Mouse (Mus musculus) lung, postnatal 0 days (tissue): ENCODE data around the gene Ccdc34. TPM values are rescaled to one million over a fixed set of nuclear protein-coding genes. Genes with fewer than 3 reads are reported as not detected.
A peak's percentile ranks its signal among the peaks of the same experiment; 100 is the strongest.

Experiments used
- ATAC-seq: fragments of 200-750 bp; cut with Nextera tagmentation; 2 replicates; pipeline ENCODE4 v1.8.0; 2017; ENCODE audit warnings: moderate library complexity
- DNase-seq: peaks from one replicate; pipeline ENCODE4 v3.0.0-alpha.2; 2016; ENCODE audit warnings: low spot score
- H3K27ac ChIP-seq: fragments of 300-500 bp; sonication (generic); 2 replicates; pipeline ENCODE4 v1.5.1; 2014; ENCODE audit warnings: antibody characterized with exemption, mild to moderate bottlenecking, low read length, mixed read lengths
- H3K27me3 ChIP-seq: fragments of 300-500 bp; sonication (generic); replicated peaks from 2 replicates; pipeline ENCODE4 v1.6.1; 2014; ENCODE audit warnings: low read length, mixed read lengths; ENCODE audit not compliant: insufficient read depth
- H3K36me3 ChIP-seq: fragments of 300-500 bp; sonication (generic); 2 replicates; pipeline ENCODE4 v1.6.1; 2014; ENCODE audit warnings: low read length, mixed read lengths; ENCODE audit not compliant: insufficient read depth
- H3K4me1 ChIP-seq: fragments of 300-500 bp; sonication (generic); 2 replicates; pipeline ENCODE4 v1.6.1; 2014; ENCODE audit warnings: antibody characterized with exemption, low read depth, low read length, mixed read lengths; ENCODE audit not compliant: insufficient read depth
- H3K4me2 ChIP-seq: fragments of 300-500 bp; sonication (generic); replicated peaks from 2 replicates; pipeline ENCODE4 v1.6.1; 2014; ENCODE audit warnings: low read depth, mild to moderate bottlenecking, low read length, moderate library complexity, mixed read lengths
- H3K4me3 ChIP-seq: fragments of 300-500 bp; sonication (generic); 2 replicates; pipeline ENCODE4 v1.5.1; 2014; ENCODE audit warnings: low read depth, low read length
- H3K9ac ChIP-seq: fragments of 300-500 bp; sonication (generic); replicated peaks from 2 replicates; pipeline ENCODE4 v1.6.1; 2014; ENCODE audit warnings: low read depth, mild to moderate bottlenecking
- H3K9me3 ChIP-seq: fragments of 300-500 bp; sonication (generic); 2 replicates; pipeline ENCODE4 v1.6.1; 2016; ENCODE audit warnings: low read length, mixed read lengths
- CTCF ChIP-seq: IDR thresholded peaks from 2 replicates; pipeline ENCODE4 v1.5.1; 2016; ENCODE audit warnings: antibody characterized with exemption, mild to moderate bottlenecking
- EP300 ChIP-seq: IDR thresholded peaks from 2 replicates; pipeline ENCODE4 v1.6.1; 2016; ENCODE audit warnings: antibody characterized with exemption, mild to moderate bottlenecking, control low read depth
- WGBS: fragments of 180-500 bp; shearing (Covaris S2); extraction: QIAGEN DNeasy Blood & Tissue Kit; methylation state at CpG from one replicate; pipeline ENCODE4 v1.1.7; 2014; 5-methylcytosine and 5-hydroxymethylcytosine counted together
- polyA plus RNA-seq: library from polyadenylated mRNA; unstranded; fragments of >200 nt; fragmentation: Nextera tagmentation; extraction: Ambion mirVana; gene quantifications from 2 replicates; pipeline ENCODE4 v1.2.1, GENCODE M21; 2015

Gene Ccdc34
- polyA plus RNA-seq, 1 experiment from 2014 or later: 10.4 TPM

DNA sequence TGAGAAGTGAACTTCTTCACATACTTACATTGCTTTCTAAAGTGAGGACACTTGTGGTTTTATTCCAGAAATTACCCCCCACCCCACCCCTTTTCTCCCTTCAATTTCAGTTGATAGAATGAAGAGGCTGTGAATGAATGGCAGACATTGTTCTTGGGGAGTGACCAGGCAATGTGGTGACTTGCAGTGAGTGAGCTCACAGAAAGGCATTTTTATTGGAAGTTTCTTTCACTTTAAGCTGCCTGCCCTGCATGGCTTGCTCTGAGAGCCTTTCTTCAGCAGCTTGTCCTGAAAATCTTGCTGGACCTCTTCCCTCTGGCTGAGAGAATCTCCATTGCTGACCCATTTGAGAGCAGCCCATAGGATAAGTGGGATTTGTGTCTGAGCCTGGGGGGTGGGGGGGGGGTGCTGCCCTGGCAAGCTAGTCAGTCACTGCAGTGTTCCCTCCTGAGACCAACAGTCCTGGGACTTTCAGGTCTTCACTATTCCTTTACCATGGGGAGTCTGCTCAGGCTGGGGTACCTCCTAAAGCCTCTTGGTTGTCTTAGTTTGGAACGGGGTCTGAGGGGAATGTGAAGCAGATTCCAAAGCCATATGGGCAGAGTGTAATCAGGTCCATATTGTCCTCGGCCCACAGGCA, 159.3 kb downstream of the Ccdc34 start:
- no peak overlapping the region for H3K9ac ChIP-seq
- H3K4me1 ChIP-seq: 0 out of 2 replicates have a peak, but pooled peaks cover 3% of the 10 kb centered on the region
- no peak for ATAC-seq
- DNase-seq: no peak
- H3K4me3 ChIP-seq: no peak overlapping the region
- no peak overlapping the region for H3K4me2 ChIP-seq
- H3K9me3 ChIP-seq: no peaks in the 10 kb centered on the region
- TF ChIP-seq CTCF: no peak
- TF ChIP-seq EP300: no peak
- H3K27me3 ChIP-seq: 0 out of 2 replicates have a peak, but pooled peaks cover 3% of the 10 kb centered on the region
- WGBS: 60% methylated on average over 2 of the region's 2 CpGs
- no peak overlapping the region for H3K27ac ChIP-seq
- H3K36me3 ChIP-seq: no peaks in the 10 kb centered on the region

DNA sequence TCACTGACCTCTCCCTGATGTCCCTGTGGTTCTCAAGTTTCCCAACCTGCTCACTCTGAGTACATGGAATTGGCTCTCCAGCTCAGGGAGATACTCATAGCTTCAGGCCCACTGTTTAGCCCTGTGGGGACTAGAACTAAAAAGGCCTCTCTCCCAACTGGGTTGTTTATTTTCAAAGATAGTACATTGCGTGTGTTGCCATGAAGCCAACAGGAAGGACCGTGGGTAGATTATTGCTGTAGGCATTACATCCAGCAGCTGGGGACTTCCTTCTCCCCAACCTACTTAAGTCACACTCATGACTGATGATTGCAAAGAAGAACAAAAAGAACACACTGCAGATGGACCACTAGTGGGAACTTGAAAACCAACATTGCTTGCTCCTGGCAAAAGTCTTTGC, 159.8 kb downstream of the Ccdc34 start:
- TF ChIP-seq EP300: no peak
- no peak for TF ChIP-seq CTCF
- Histone ChIP-seq H3K4me1 (0 out of 2 replicates have a peak, but pooled peaks cover 3% of the 10 kb centered on the region), H3K4me3 (no peak overlapping the region), H3K36me3 (no peaks in the 10 kb centered on the region), H3K27me3 (0 out of 2 replicates have a peak, but pooled peaks cover 3% of the 10 kb centered on the region), H3K9ac (no peak overlapping the region), H3K27ac (no peak overlapping the region), H3K4me2 (no peak overlapping the region), H3K9me3 (no peaks in the 10 kb centered on the region)
- 46% methylated on average over 2 of the region's 2 CpGs for whole genome bisulfite sequencing
- DNase-seq (no peak), ATAC-seq (no peak)

DNA sequence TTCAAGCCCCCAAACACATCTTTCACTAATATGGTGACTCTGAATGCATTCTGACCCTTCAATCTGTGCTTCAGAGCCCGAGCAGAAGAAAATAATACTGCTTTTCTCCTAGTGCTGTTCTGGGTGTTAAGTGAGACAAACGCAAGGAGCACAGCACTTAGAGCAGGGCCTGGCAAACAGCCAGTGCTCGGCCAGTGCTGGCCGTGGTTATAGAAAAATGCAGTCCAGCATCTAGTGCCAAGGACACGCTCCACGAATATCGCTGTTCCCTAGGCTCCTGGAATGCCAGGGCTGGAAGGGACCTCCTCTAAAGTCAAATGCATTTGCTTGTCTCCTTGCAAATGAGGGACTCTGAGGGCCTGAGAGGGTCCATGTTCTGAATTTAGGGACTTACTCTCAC, 160.3 kb downstream of the Ccdc34 start:
- no peak overlapping the region for H3K4me2 ChIP-seq
- ATAC-seq (0 out of 2 replicates have a peak, but pooled peaks have one; percentile 22), DNase-seq (peak; percentile 17)
- H3K9me3 ChIP-seq: no peaks in the 10 kb centered on the region
- TF ChIP-seq CTCF: no peak
- no peak for TF ChIP-seq EP300
- H3K36me3 ChIP-seq: no peaks in the 10 kb centered on the region
- H3K4me1 ChIP-seq: 0 out of 2 replicates have a peak, but pooled peaks cover 3% of the 10 kb centered on the region
- no peak overlapping the region for H3K4me3 ChIP-seq
- H3K9ac ChIP-seq: no peak overlapping the region
- H3K27me3 ChIP-seq: 0 out of 2 replicates have a peak, but pooled peaks cover 3% of the 10 kb centered on the region
- H3K27ac ChIP-seq: no peak overlapping the region
- WGBS: 21% methylated on average over 7 of the region's 7 CpGs

DNA sequence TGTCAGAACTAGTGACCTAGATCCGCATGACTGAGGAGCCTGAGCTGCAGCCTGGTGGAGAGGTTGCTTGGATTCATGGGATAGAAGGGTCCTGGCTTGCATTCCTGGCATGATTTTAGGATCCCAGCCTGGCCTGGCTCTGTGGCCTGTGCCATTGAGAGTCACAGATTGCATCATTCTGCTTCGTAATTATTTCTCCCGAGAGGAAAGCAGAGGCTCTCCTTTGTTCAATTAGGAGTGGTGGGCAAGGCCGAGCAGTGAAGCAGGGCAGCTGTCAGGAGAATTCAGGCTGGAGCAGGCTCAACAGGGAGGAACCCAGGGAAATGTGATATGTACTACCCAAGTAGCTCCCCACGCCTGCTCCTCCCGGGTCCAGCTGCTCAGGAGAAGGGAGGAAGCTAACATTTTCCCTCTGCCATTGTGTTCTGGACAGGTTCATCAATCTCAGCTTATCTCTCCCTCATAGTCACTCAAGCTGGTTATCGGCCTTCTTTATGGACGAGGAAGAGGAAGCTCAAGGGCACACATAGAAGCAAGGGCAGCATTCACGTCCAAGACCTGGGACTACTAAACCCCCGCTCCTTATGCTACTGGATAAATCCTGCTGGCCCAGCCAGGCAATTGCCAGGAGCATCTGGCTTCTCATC, 162.2 kb downstream of the Ccdc34 start:
- Histone ChIP-seq H3K4me3 (no peak overlapping the region), H3K27me3 (0 out of 2 replicates have a peak, but pooled peaks cover 3% of the 10 kb centered on the region), H3K4me2 (no peak overlapping the region; the same call in 1 of the 2 replicates), H3K9ac (no peak overlapping the region), H3K27ac (no peak overlapping the region), H3K4me1 (0 out of 2 replicates have a peak, but pooled peaks cover 3% of the 10 kb centered on the region), H3K9me3 (no peaks in the 10 kb centered on the region), H3K36me3 (no peaks in the 10 kb centered on the region)
- DNase-seq (peak; percentile 62), ATAC-seq (peak; percentile 84)
- TF ChIP-seq CTCF: no peak
- no peak for TF ChIP-seq EP300
- WGBS: 11% methylated on average over 10 of the region's 10 CpGs

DNA sequence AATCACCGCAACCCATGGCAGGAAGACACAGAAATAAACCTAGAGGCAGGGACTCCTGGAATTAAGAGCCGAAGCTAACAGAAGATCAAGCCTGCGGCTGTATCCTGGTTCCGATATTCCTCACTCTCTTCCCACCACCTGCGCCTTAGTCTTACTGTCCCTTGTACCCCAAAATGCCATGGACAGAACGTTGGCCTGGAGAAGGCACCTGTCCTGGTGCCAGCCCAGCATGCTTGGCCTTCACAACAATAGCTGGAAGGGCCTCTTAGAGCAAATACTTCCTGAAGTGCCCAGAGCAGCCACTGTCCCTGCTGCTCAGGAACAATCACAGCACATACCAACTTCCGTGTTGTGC, 162.7 kb downstream of the Ccdc34 start:
- H3K9me3 ChIP-seq: no peaks in the 10 kb centered on the region
- TF ChIP-seq EP300 (no peak), CTCF (no peak)
- ATAC-seq (no peak), DNase-seq (no peak)
- no peak overlapping the region for H3K4me2 ChIP-seq
- 0 out of 2 replicates have a peak, but pooled peaks cover 3% of the 10 kb centered on the region for H3K4me1 ChIP-seq
- no peak overlapping the region for H3K27ac ChIP-seq
- 42% methylated on average over 7 of the region's 7 CpGs for WGBS
- no peaks in the 10 kb centered on the region for H3K36me3 ChIP-seq
- 0 out of 2 replicates have a peak, but pooled peaks cover 3% of the 10 kb centered on the region for H3K27me3 ChIP-seq
- no peak overlapping the region for H3K9ac ChIP-seq
- H3K4me3 ChIP-seq: no peak overlapping the region

DNA sequence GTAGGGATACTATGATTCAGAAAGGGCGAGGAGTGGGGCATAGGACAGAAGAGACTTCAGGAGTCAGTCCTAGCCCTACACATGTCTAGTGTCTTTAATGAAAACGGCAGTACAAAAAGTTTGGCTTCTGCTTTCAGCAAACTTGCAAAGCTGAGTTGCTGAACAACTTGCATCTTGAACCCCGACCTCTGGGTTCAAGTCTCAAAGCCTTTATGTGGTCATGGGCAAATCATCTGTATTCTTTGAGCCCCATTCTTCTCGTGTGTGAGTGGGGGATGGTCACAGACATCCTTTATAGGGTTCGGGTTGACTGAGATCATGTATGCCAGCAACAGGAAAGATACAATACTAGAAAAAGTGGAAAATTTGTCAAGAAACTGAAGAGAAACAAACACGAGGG, 164.0 kb downstream of the Ccdc34 start:
- 59% methylated on average over 6 of the region's 6 CpGs for WGBS
- TF ChIP-seq EP300: no peak
- TF ChIP-seq CTCF: no peak
- H3K27me3 ChIP-seq: 0 out of 2 replicates have a peak, but pooled peaks cover 3% of the 10 kb centered on the region
- no peak overlapping the region for H3K9ac ChIP-seq
- ATAC-seq: no peak
- no peak overlapping the region for H3K27ac ChIP-seq
- H3K9me3 ChIP-seq: no peaks in the 10 kb centered on the region
- DNase-seq: no peak
- 0 out of 2 replicates have a peak, but pooled peaks cover 3% of the 10 kb centered on the region for H3K4me1 ChIP-seq
- H3K4me2 ChIP-seq: no peak overlapping the region
- H3K36me3 ChIP-seq: no peaks in the 10 kb centered on the region
- H3K4me3 ChIP-seq: no peak overlapping the region
